Mouse (Mus musculus): ENCODE measurements at regions not wholly inside any gene's neighbourhood (a gene's known extent, or its start where the extent isn't known, plus 50 kb on each side); places are given as distances from the start of the nearest gene placed in this dataset.

DNA sequence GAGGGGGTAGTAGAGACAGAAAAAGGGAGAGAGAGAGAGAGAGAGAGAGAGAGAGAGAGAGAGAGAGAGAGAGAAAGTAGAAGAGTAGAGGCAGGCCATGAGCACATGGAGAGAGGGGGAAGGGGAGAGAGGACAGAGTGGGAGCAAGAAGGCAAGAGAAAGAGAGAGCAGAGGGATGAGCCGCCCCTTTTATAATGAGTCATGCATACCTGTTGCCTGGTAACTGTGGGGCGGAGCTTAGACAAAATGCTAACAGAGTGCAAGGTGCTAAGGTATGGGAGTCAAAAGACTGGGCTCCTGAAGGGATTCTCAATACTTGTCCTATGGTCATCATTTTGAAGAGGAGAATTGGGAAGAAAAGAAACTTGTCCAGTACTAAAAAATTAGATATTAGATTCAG is 126.1 kb downstream of the Lrrc30 start:
- no peak overlapping the region for H3K27ac ChIP-seq (ENCODE audit: insufficient read depth, low read length)
- H3K4me3 ChIP-seq (ENCODE audit: insufficient read depth, low read length), result no peak overlapping the region
- no peaks in the 10 kb centered on the region for H3K4me1 ChIP-seq (ENCODE audit: control insufficient read depth, insufficient read depth, low read length)
- no peak for TF ChIP-seq CTCF (IDR thresholded peaks at IDR 0.05; ENCODE audit: extremely low read depth, insufficient read depth, low read length)
- no peak for TF ChIP-seq POLR2A (IDR thresholded peaks at IDR 0.05; ENCODE audit: extremely low read depth, insufficient read depth, low read length)

DNA sequence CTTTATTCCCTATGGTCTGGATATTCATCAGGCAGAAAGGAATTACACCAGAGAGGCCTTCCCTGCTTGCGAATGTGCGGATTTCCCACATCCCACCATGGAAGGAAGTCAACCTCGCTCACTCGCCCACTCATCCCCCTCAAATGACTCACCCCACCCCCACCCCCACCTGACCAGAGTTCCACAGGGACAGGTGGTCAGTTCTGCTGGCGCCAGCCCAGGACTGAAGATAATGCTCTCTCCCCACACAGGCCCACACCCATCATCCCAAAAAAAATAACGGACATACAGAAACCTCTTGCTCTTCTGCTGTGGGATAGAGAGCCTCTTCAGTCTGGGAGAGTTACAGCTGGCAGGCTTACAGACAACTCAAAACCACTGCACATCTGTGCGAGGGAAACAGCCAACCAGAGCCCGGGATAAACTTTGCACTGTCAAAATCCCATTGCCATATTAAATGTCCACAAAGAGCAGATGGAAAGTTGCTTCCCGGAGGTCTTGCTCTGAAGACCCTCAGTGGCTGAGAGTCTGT is 128.0 kb downstream of the Lrrc30 start:
- TF ChIP-seq CTCF (IDR thresholded peaks at IDR 0.05; ENCODE audit: extremely low read depth, insufficient read depth, low read length), result no peak
- TF ChIP-seq POLR2A (IDR thresholded peaks at IDR 0.05; ENCODE audit: extremely low read depth, insufficient read depth, low read length), result no peak

DNA sequence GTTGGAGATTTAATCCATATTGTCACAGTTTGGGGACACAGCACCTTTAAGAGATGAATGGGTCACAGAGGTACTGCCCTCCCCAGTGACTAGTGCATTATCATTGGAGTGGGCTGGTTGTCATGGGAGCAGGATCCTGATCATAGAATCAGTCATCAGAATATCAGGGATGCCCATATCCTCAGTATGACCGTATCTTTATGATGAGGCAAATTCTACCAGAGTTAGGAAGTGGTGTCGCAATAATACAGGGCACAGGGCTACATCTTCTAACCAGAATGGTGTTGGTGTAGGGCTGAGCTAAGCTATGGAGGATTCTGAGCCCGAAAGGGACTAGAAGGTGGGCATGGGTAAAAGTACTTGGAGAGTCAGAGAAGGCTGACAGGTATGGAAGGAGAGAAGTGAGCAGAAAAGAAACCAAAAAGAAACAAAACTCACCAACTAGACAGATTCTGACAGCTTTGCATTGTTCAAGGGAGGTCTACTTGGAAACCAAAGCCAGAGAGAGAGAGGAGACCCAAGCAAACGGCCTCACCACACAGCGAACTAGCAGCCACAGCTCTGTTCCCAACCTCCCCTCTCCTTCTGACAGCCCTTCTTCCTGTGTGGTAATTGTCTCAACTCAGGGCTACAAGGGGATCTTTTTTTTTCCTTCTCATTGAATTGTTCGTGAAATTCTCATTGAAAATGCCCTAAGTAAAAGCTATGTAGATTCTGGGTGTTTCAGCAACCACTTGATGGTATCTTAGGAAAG is 129.2 kb downstream of the Lrrc30 start:
- no peaks in the 10 kb centered on the region for H3K4me1 ChIP-seq (ENCODE audit: control insufficient read depth, insufficient read depth, low read length)
- TF ChIP-seq CTCF (IDR thresholded peaks at IDR 0.05; ENCODE audit: extremely low read depth, insufficient read depth, low read length) (no peak), POLR2A (IDR thresholded peaks at IDR 0.05; ENCODE audit: extremely low read depth, insufficient read depth, low read length) (no peak)
- no peak overlapping the region for H3K4me3 ChIP-seq (ENCODE audit: insufficient read depth, low read length)
- no peak overlapping the region for H3K27ac ChIP-seq (ENCODE audit: insufficient read depth, low read length)

More for the DNA sequence above, 128.0 kb downstream of the Lrrc30 start:
- H3K4me3 ChIP-seq (ENCODE audit: insufficient read depth, low read length), result no peak overlapping the region
- no peak overlapping the region for H3K27ac ChIP-seq (ENCODE audit: insufficient read depth, low read length)
- no peaks in the 10 kb centered on the region for H3K4me1 ChIP-seq (ENCODE audit: control insufficient read depth, insufficient read depth, low read length)

DNA sequence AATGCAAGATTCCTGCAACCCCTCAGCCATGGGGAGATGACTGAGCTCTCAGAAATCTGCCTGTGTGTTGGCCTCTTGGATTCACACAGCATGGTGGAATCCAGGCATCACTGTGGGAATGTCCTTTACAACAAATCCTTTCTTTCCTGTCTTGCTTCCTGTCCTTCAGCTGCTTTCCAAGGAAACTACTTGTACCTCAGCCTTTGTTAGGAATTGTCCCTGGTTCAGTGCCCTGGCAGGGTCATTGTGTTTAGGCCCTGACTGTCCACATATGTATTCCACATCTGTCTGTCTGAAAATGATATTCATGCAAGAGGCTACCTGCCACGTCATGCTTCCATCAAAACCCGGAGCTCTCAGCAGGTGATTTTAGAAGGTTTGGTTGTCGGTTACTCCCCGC is 129.9 kb downstream of the Lrrc30 start:
- Histone ChIP-seq H3K27ac (ENCODE audit: insufficient read depth, low read length) (no peak overlapping the region), H3K4me3 (ENCODE audit: insufficient read depth, low read length) (no peak overlapping the region), H3K4me1 (ENCODE audit: control insufficient read depth, insufficient read depth, low read length) (no peaks in the 10 kb centered on the region)
- TF ChIP-seq POLR2A (IDR thresholded peaks at IDR 0.05; ENCODE audit: extremely low read depth, insufficient read depth, low read length), result no peak
- TF ChIP-seq CTCF (IDR thresholded peaks at IDR 0.05; ENCODE audit: extremely low read depth, insufficient read depth, low read length), result no peak

DNA sequence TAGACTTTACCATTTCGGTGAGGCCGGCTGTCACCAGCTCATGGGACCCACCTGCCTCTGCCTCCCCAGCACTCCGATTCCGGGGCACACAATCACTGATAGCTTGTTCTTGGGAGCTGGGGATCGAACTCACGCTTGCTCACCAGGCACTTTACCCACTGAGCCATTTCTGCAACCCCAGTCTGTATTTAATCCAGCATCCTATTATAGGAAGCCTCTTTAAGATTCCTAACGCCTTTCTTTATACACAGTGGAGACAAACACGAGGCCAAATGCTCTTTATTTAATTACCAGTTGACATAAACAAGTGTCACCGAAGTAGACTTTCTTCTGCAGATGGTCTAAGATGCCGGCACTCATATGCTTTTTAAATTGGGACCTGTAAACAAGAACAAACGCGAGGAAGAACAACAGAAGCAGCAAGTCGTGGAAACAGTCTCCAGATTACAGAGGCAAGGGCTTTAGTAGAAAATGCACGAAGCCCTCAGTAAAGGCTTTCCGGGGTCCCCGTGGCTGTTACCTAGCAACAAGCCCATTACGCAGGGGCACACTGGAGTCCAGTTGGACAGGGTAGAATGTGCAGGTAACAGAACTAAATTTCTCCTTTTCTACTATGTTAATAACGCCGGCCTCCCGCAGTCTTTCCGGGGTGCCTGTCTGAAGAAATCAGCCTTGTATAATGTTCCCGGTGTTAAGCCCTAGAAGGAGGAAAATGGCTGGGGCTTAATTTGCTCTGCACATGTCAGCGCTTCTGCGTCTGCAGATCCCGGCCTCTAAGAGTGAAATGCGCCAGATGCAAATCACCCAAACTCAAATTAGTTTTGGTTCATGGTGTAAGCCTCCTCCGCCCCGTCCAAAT is 132.5 kb downstream of the Lrrc30 start:
- H3K27ac ChIP-seq (ENCODE audit: insufficient read depth, low read length), result no peak overlapping the region
- no peaks in the 10 kb centered on the region for H3K4me1 ChIP-seq (ENCODE audit: control insufficient read depth, insufficient read depth, low read length)
- TF ChIP-seq CTCF (IDR thresholded peaks at IDR 0.05; ENCODE audit: extremely low read depth, insufficient read depth, low read length), result no peak
- TF ChIP-seq POLR2A (IDR thresholded peaks at IDR 0.05; ENCODE audit: extremely low read depth, insufficient read depth, low read length), result no peak
- H3K4me3 ChIP-seq (ENCODE audit: insufficient read depth, low read length), result no peak overlapping the region

DNA sequence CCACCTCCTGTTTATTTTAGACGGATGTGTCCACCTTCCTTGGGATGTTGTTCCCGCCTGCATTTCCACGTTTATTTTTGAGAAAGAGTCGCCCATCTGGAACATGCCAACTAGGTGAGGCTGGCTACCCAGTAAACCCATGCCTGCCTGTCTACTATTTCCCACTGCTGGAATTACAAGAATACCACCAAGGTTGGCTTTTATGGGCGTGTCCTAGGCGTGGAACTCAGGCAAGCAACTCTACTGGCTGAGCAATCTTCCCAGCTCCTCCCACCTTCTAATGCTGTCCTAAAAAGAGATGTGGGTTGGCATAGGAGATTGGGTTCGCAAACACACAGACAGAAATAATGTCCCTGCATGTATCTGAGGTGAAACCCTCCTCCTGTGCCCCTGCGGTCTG is 135.1 kb downstream of the Lrrc30 start:
- H3K27ac ChIP-seq (ENCODE audit: insufficient read depth, low read length), result no peak overlapping the region
- H3K4me1 ChIP-seq (ENCODE audit: control insufficient read depth, insufficient read depth, low read length), result no peaks in the 10 kb centered on the region
- H3K4me3 ChIP-seq (ENCODE audit: insufficient read depth, low read length), result no peak overlapping the region
- TF ChIP-seq CTCF (IDR thresholded peaks at IDR 0.05; ENCODE audit: extremely low read depth, insufficient read depth, low read length) (no peak), POLR2A (IDR thresholded peaks at IDR 0.05; ENCODE audit: extremely low read depth, insufficient read depth, low read length) (no peak)

DNA sequence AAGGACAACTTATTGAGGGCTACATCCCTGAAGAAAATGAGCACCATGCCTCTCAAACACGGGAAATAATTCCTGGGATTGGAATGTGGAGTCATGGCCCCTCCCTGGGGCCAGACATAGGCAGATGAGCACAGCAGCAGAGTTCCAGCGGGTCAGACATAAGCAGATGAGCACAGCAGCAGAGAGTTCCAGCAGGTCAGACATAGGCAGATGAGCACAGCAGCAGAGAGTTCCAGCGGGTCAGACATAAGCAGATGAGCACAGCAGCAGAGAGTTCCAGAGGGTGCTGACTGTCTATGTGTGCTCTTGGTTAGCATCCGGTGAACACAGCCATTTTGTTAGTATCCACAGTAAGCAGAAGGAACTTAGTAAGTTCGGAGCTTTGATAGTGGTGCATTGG is 126.2 kb upstream of the Ptprm start:
- Histone ChIP-seq H3K4me3 (ENCODE audit: insufficient read depth, low read length) (no peak overlapping the region), H3K27ac (ENCODE audit: insufficient read depth, low read length) (no peak overlapping the region), H3K4me1 (ENCODE audit: control insufficient read depth, insufficient read depth, low read length) (no peaks in the 10 kb centered on the region)
- TF ChIP-seq POLR2A (IDR thresholded peaks at IDR 0.05; ENCODE audit: extremely low read depth, insufficient read depth, low read length) (no peak), CTCF (IDR thresholded peaks at IDR 0.05; ENCODE audit: extremely low read depth, insufficient read depth, low read length) (no peak)

DNA sequence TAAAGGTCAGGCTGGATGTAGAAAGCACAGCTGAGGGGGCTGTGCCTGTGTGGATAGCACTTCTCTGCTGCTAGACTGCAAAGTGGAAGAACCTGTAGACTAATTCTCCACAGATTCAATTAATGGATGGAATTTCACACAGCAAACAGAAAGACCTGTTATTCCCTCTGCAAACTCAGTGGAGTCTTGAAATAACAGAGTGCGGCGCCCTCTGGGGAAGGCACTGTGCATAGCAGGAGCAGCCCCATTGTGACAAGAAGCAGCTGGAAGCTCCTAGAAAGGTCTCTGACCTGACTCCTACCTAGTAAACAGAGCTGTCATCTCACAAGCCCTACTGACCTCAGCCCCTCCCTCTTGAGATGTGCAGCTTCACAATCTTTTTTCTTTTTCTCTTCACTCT is 118.9 kb upstream of the Ptprm start:
- H3K27ac ChIP-seq (ENCODE audit: insufficient read depth, low read length), result no peak overlapping the region
- H3K4me1 ChIP-seq (ENCODE audit: control insufficient read depth, insufficient read depth, low read length), result no peaks in the 10 kb centered on the region
- no peak for TF ChIP-seq POLR2A (IDR thresholded peaks at IDR 0.05; ENCODE audit: extremely low read depth, insufficient read depth, low read length)
- TF ChIP-seq CTCF (IDR thresholded peaks at IDR 0.05; ENCODE audit: extremely low read depth, insufficient read depth, low read length), result peak; percentile 85
- no peak overlapping the region for H3K4me3 ChIP-seq (ENCODE audit: insufficient read depth, low read length)

DNA sequence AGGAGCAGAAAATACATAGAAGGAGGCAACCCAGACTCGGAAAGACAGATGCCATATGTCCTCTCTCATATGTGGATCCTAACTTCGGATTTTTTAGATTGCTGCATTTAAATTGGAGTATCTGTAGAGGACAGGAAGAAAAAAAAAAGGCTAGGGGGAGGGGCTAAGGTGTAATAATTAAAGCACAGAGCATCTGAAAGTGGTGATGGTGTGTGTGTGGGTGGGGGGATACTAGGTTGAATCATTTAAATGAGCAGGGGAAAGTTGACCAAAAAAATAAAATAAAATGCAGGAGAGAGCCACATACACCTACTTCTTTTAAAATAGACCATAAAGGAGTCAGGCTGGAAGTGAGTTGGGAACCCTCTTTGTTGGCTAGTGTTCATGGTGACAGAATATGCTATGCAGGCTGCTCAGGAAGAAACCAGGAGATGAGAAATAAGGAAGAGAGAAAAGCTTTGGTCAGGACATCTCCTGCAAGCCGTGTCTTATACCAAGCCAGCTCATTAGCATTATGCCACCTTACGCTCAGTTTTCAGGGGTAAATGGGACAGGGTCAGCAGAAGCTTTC is 104.7 kb upstream of the Ptprm start:
- H3K4me1 ChIP-seq (ENCODE audit: control insufficient read depth, insufficient read depth, low read length), result no peaks in the 10 kb centered on the region
- no peak overlapping the region for H3K4me3 ChIP-seq (ENCODE audit: insufficient read depth, low read length)
- TF ChIP-seq POLR2A (IDR thresholded peaks at IDR 0.05; ENCODE audit: extremely low read depth, insufficient read depth, low read length) (no peak), CTCF (IDR thresholded peaks at IDR 0.05; ENCODE audit: extremely low read depth, insufficient read depth, low read length) (no peak)
- no peak overlapping the region for H3K27ac ChIP-seq (ENCODE audit: insufficient read depth, low read length)
